Mouse (Mus musculus): ENCODE measurements around the gene Slc25a38.

GRCm38 (mm10) chr9:120082691-120083090, 27.5 kb upstream of the Slc25a38 start:
- TF ChIP-seq CTCF (IDR thresholded peaks at IDR 0.05; ENCODE audit: low read depth) (no peak), EP300 (optimal IDR thresholded peaks at IDR 0.05) (no peak)

Measured in stomach, postnatal 0 days (tissue).